Mouse (Mus musculus): ENCODE data around the gene Kat2a.

DNA sequence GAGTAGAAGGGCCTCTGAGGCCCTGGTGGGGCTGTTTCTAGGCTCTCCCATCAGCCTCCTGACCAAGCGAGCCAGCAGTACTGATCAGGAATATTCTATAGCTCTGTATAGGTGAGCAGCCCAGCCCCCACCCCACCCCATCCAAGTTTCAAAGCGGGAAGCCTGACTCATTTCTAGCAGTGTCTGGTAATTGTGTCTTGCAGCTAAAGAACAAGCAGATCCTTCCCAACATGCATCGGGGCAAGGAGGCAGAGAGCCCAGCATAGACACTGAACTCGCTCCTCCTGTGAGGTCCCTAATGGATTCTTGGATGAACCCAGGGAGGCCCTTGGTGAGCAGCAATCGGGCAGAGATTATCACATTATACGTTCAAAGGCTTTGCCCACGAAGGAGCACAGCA is 34.5 kb downstream of the Kat2a start:
- no peak for TF ChIP-seq CTCF (IDR thresholded peaks at IDR 0.05; ENCODE audit: borderline replicate concordance, control insufficient read depth, extremely low read depth, insufficient read depth, low read length, poor library complexity)
- no peak for TF ChIP-seq POLR2A (IDR thresholded peaks at IDR 0.05; ENCODE audit: control insufficient read depth, extremely low read depth, insufficient read depth, low read length, poor library complexity)

All from thymus, adult 2 months (tissue).